ENCODE assay signal across 14 mouse cellular contexts in genomic region chr5:90568338-90568737, GRCm38 (mm10). TPM values are rescaled to one million over a fixed set of nuclear protein-coding genes. Genes with fewer than 3 reads are reported as not detected.
DNase-seq lines count a peak whose midpoint lies in the region; ATAC-seq and TF ChIP-seq lines count a peak whose summit lies in the region.
"Had no signal": no experiment of that assay in that cellular context is flagged by ENCODE, and none has a peak within 500 bp of the region (broad histone marks: within the 10 kb centered on the region; RNA-seq: fewer than 3 reads in every experiment).

No protein-coding gene starts in this region.

- peak overlapping the region; percentile 92 for H3K27ac ChIP-seq in liver, adult 2 months (replicated peaks; ENCODE audit: insufficient read depth, low read depth, low read length)
- H3K27ac ChIP-seq in intestine, embryonic 16.5 days (ENCODE audit: low read length): no peak overlapping the region
- no peak overlapping the region for H3K27ac ChIP-seq in stomach, embryonic 15.5 days
- H3K27ac ChIP-seq in forebrain, embryonic 16.5 days (ENCODE audit: low read length): no peak overlapping the region
- H3K27ac ChIP-seq: heart, embryonic 10.5 days; midbrain, embryonic 13.5 days had no signal

- no peak overlapping the region for H3K4me3 ChIP-seq in liver, adult 2 months (ENCODE audit: insufficient read depth, low read depth, low read length)
- no peak overlapping the region for H3K4me3 ChIP-seq in intestine, embryonic 16.5 days (ENCODE audit: low read length)
- no peak overlapping the region for H3K4me3 ChIP-seq in stomach, embryonic 15.5 days (replicated peaks)
- H3K4me3 ChIP-seq in forebrain, embryonic 16.5 days (replicated peaks; ENCODE audit: low read length): no peak overlapping the region
- H3K4me3 ChIP-seq: heart, embryonic 10.5 days; midbrain, embryonic 13.5 days had no signal

- H3K4me1 ChIP-seq in liver, adult 2 months (ENCODE audit: control insufficient read depth, insufficient read depth, low read length): peaks cover 19% of the 10 kb centered on the region
- no peaks in the 10 kb centered on the region; the same call in 1 of the 2 replicates for H3K4me1 ChIP-seq in intestine, embryonic 16.5 days (ENCODE audit: control insufficient read depth, insufficient read depth, low read length)
- H3K4me1 ChIP-seq in stomach, embryonic 15.5 days: no peaks in the 10 kb centered on the region
- H3K4me1 ChIP-seq in forebrain, embryonic 16.5 days (replicated peaks; ENCODE audit: control insufficient read depth, insufficient read depth, low read length): no peaks in the 10 kb centered on the region
- H3K4me1 ChIP-seq: midbrain, embryonic 13.5 days had no signal

- no peak for TF ChIP-seq POLR2A in liver, adult 2 months (IDR thresholded peaks at IDR 0.05; ENCODE audit: extremely low read depth, insufficient read depth, low read length)

- no peaks in the 10 kb centered on the region for H3K9me3 ChIP-seq in intestine, embryonic 16.5 days (ENCODE audit: control insufficient read depth, low read length)
- no peaks in the 10 kb centered on the region for H3K9me3 ChIP-seq in stomach, embryonic 15.5 days
- H3K9me3 ChIP-seq in forebrain, embryonic 16.5 days (ENCODE audit: control insufficient read depth, low read length): no peaks in the 10 kb centered on the region
- H3K9me3 ChIP-seq: heart, embryonic 10.5 days; midbrain, embryonic 13.5 days had no signal

- peaks cover 36% of the 10 kb centered on the region for H3K36me3 ChIP-seq in liver, adult 2 months (ENCODE audit: control insufficient read depth, insufficient read depth, low read length)
- H3K36me3 ChIP-seq in intestine, embryonic 16.5 days (ENCODE audit: control insufficient read depth, insufficient read depth, low read length): no peaks in the 10 kb centered on the region
- no peaks in the 10 kb centered on the region for H3K36me3 ChIP-seq in stomach, embryonic 15.5 days
- no peaks in the 10 kb centered on the region for H3K36me3 ChIP-seq in forebrain, embryonic 16.5 days (ENCODE audit: control insufficient read depth, insufficient read depth)
- H3K36me3 ChIP-seq: heart, embryonic 10.5 days; midbrain, embryonic 13.5 days had no signal

- no peak for TF ChIP-seq CTCF in liver, adult 2 months (IDR thresholded peaks at IDR 0.05; ENCODE audit: low read depth, low read length)

- 0 out of 2 replicates have a peak, but pooled peaks cover 3% of the 10 kb centered on the region for H3K79me2 ChIP-seq in liver, adult 2 months (ENCODE audit: control insufficient read depth, insufficient read depth, low read length)

- peak; percentile 82 for ATAC-seq in intestine, embryonic 16.5 days
- ATAC-seq in stomach, embryonic 15.5 days (ENCODE audit: insufficient read depth, low FRiP score, low read depth): peak; percentile 76
- no peak for ATAC-seq in frontal cortex, adult (ENCODE audit: low TSS enrichment)
- no peak for ATAC-seq in forebrain, embryonic 16.5 days
- ATAC-seq: midbrain, embryonic 13.5 days had no signal

- H3K27me3 ChIP-seq in liver, adult 2 months (ENCODE audit: control insufficient read depth, insufficient read depth, low read length): no peaks in the 10 kb centered on the region
- H3K27me3 ChIP-seq in intestine, embryonic 16.5 days (replicated peaks; ENCODE audit: control insufficient read depth, insufficient read depth, low read length): no peaks in the 10 kb centered on the region
- H3K27me3 ChIP-seq in stomach, embryonic 15.5 days (replicated peaks): no peaks in the 10 kb centered on the region
- H3K27me3 ChIP-seq in forebrain, embryonic 16.5 days (replicated peaks; ENCODE audit: control insufficient read depth, insufficient read depth, low read length): no peaks in the 10 kb centered on the region
- H3K27me3 ChIP-seq: midbrain, embryonic 13.5 days had no signal

- no peak overlapping the region for H3K4me2 ChIP-seq in intestine, embryonic 16.5 days (ENCODE audit: low read depth, low read length)
- no peak overlapping the region for H3K4me2 ChIP-seq in stomach, embryonic 15.5 days
- H3K4me2 ChIP-seq in forebrain, embryonic 16.5 days (ENCODE audit: low read length): no peak overlapping the region
- H3K4me2 ChIP-seq: midbrain, embryonic 13.5 days had no signal

- peak overlapping the region; percentile 32; the same call in 1 of the 2 replicates for H3K9ac ChIP-seq in liver, adult 2 months (ENCODE audit: low read depth, low read length)
- no peak overlapping the region for H3K9ac ChIP-seq in intestine, embryonic 16.5 days (ENCODE audit: low read depth, low read length)
- no peak overlapping the region for H3K9ac ChIP-seq in stomach, embryonic 15.5 days
- no peak overlapping the region for H3K9ac ChIP-seq in forebrain, embryonic 16.5 days (replicated peaks; ENCODE audit: low read depth, low read length)
- H3K9ac ChIP-seq: midbrain, embryonic 13.5 days had no signal

- peak; percentile 98 for DNase-seq in liver, adult 2 months (ENCODE audit: extremely low read depth, low read depth, low spot score)
- no peak for DNase-seq in liver
- peak; percentile 41 for DNase-seq in kidney, postnatal 10 days
- DNase-seq: cerebellum, adult 18-20 months; right cerebral cortex, adult 18-20 months had no signal

RNA-seq across cellular contexts. Expression of gene 5830473C10Rik, which starts 7.4 kb away (rescaled TPM):
- total RNA-seq in liver, adult 2 months (2014; rRNA removed): 22.2 and 39.4 TPM in 2 replicates
- 20.6 and 36.0 TPM in 2 replicates for polyA plus RNA-seq in liver, adult 2 months (2012; rRNA removed)
- polyA plus RNA-seq in intestine, embryonic 16.5 days (2015; fragmentation: Nextera tagmentation; extraction: Ambion mirVana): 0.10 and 0.11 TPM in 2 replicates
- 0.09 and 0.12 TPM in 2 replicates for polyA plus RNA-seq in stomach, embryonic 15.5 days (2015; fragmentation: Nextera tagmentation; extraction: Ambion mirVana)
- polyA plus RNA-seq in forebrain, embryonic 16.5 days (2015; fragmentation: Nextera tagmentation; extraction: Ambion mirVana): not detected in 2 replicates
- polyA plus RNA-seq: midbrain, embryonic 13.5 days; neural tube, embryonic 14.5 days; urinary bladder, adult 2 months had no signal

RNA-seq across cellular contexts. Expression of gene Afm, which starts 49.6 kb away (rescaled TPM):
- total RNA-seq in liver, adult 2 months (2014; rRNA removed): 233 and 234 TPM in 2 replicates
- polyA plus RNA-seq in liver, adult 2 months (2012; rRNA removed): 108 and 116 TPM in 2 replicates
- polyA plus RNA-seq in intestine, embryonic 16.5 days (2015; fragmentation: Nextera tagmentation; extraction: Ambion mirVana): 11.9 and 13.5 TPM in 2 replicates
- polyA plus RNA-seq in stomach, embryonic 15.5 days (2015; fragmentation: Nextera tagmentation; extraction: Ambion mirVana): 6.4 and 8.8 TPM in 2 replicates
- not detected in 2 replicates for polyA plus RNA-seq in forebrain, embryonic 16.5 days (2015; fragmentation: Nextera tagmentation; extraction: Ambion mirVana)
- polyA plus RNA-seq: limb, embryonic 14.5 days; midbrain, embryonic 13.5 days; neural tube, embryonic 14.5 days; urinary bladder, adult 2 months had no signal

Comparison
In these comparisons a context has a peak if more than half of its experiments do, and no peak if none do; other contexts are left out.
1. ATAC-seq: peak in intestine, embryonic 16.5 days (single experiment) and stomach, embryonic 15.5 days (single experiment); none in frontal cortex, adult (single experiment) and forebrain, embryonic 16.5 days (single experiment).
2. RNA of gene 5830473C10Rik, which starts 7.4 kb away (polyA plus RNA-seq): 20.6 to 36.0 TPM in liver, adult 2 months; 0.10 to 0.11 TPM in intestine, embryonic 16.5 days, 0.09 to 0.12 TPM in stomach, embryonic 15.5 days and not detected in forebrain, embryonic 16.5 days; every median in the first group is over 10 times any median in the second.